Mouse (Mus musculus) liver, embryonic 15.5 days (tissue): ENCODE data around the gene Cxcl10. TPM values are rescaled to one million over a fixed set of nuclear protein-coding genes. Genes with fewer than 3 reads are reported as not detected.

Experiments
- ATAC-seq: fragments of 200-750 bp; cut with Nextera tagmentation; 2 replicates; pipeline ENCODE4 v1.8.0; 2017; ENCODE audit warnings: moderate number of reproducible peaks, mild to moderate bottlenecking, moderate library complexity; ENCODE audit not compliant: insufficient read depth
- H3K27ac ChIP-seq: fragments of 300-500 bp; sonication (generic); replicated peaks from 2 replicates; pipeline ENCODE4 v1.5.1; 2015; ENCODE audit warnings: mild to moderate bottlenecking, inconsistent platforms
- H3K27me3 ChIP-seq: fragments of 300-500 bp; sonication (generic); 2 replicates; pipeline ENCODE4 v1.6.1; 2015; ENCODE audit warnings: mild to moderate bottlenecking, inconsistent platforms
- H3K36me3 ChIP-seq: fragments of 300-500 bp; sonication (generic); replicated peaks from 2 replicates; pipeline ENCODE4 v1.6.1; 2015; ENCODE audit warnings: moderate library complexity, mild to moderate bottlenecking, inconsistent platforms
- H3K4me1 ChIP-seq: fragments of 300-500 bp; sonication (generic); replicated peaks from 2 replicates; pipeline ENCODE4 v1.6.1; 2015; ENCODE audit warnings: inconsistent platforms
- H3K4me2 ChIP-seq: fragments of 300-500 bp; sonication (generic); 2 replicates; pipeline ENCODE4 v1.6.1; 2015; ENCODE audit warnings: moderate library complexity, mild to moderate bottlenecking, inconsistent platforms
- H3K4me3 ChIP-seq: fragments of 300-500 bp; sonication (generic); replicated peaks from 2 replicates; pipeline ENCODE4 v1.5.1; 2015; ENCODE audit warnings: mild to moderate bottlenecking, inconsistent platforms
- H3K9ac ChIP-seq: fragments of 300-500 bp; sonication (generic); 2 replicates; pipeline ENCODE4 v1.6.1; 2015; ENCODE audit warnings: moderate library complexity, mild to moderate bottlenecking, inconsistent platforms
- H3K9me3 ChIP-seq: fragments of 300-500 bp; sonication (generic); replicated peaks from 2 replicates; pipeline ENCODE4 v1.6.1; 2016; ENCODE audit warnings: inconsistent platforms
- WGBS: fragments of 180-500 bp; shearing (Covaris S2); methylation state at CpG from one replicate; pipeline ENCODE4 v1.1.7; 2015; ENCODE audit warnings: mixed read lengths; ENCODE audit not compliant: insufficient replicate concordance; 5-methylcytosine and 5-hydroxymethylcytosine counted together
- polyA plus RNA-seq: library from polyadenylated mRNA; unstranded; fragments of >200 nt; fragmentation: Nextera tagmentation; extraction: Ambion mirVana; gene quantifications from 2 replicates; pipeline ENCODE4 v1.2.1, GENCODE M21; 2015

Gene Cxcl10
- polyA plus RNA-seq, 1 experiment from 2014 or later = 5.3 TPM

DNA sequence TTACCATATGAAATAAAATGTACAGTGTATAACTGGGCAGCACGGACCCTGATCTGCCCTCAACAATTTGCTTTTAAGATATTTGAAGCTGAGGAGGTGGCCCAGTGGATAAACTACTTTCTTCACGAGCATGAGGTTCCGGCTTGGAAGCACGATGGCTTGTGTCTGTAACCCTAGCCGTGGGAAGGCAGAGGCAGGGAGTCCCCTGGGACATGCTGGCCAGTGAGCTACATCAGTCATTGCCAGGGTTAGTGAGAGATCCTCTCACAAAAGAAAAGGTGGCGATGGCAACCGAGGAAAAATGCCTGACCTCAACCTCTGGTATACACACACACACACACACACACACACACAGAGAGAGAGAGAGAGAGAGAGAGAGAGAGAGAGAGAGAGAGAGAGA lies 35.1 kb upstream of the Cxcl10 start:
- WGBS = 65% methylated on average over 7 of the region's 7 CpGs

DNA sequence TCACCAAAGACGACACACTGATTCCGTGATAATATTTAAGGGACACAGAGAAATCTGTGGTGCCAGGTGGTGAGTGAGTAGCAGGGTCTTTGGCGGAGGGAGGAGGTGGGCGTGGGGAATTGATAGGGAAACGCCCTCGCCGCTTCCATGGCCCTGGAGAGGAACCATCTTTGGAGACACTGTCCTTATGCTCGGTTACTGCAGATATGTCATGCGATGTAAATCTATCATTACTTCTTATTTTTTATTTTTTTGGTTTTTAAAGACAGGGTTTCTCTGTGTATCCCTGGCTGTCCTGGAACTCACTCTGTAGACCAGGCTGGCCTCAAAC lies 33.6 kb upstream of the Cxcl10 start:
- WGBS = 60% methylated on average over 9 of the region's 9 CpGs
- Histone ChIP-seq H3K4me2 (no peak overlapping the region), H3K4me1 (peaks cover 3% of the 10 kb centered on the region; the same call in 1 of the 2 replicates), H3K9ac (no peak overlapping the region), H3K27me3 (peaks cover 5% of the 10 kb centered on the region; the same call in 1 of the 2 replicates), H3K4me3 (no peak overlapping the region), H3K9me3 (no peaks in the 10 kb centered on the region), H3K27ac (no peak overlapping the region), H3K36me3 (no peaks in the 10 kb centered on the region)
- no peak for ATAC-seq

More for the DNA sequence above, 35.1 kb upstream of the Cxcl10 start:
- Histone ChIP-seq H3K9me3 (no peaks in the 10 kb centered on the region), H3K36me3 (no peaks in the 10 kb centered on the region), H3K4me2 (no peak overlapping the region), H3K27ac (no peak overlapping the region), H3K4me1 (peaks cover 3% of the 10 kb centered on the region; the same call in 1 of the 2 replicates), H3K9ac (no peak overlapping the region), H3K4me3 (no peak overlapping the region), H3K27me3 (peaks cover 13% of the 10 kb centered on the region)
- ATAC-seq = no peak

GRCm38 (mm10) chr5:92381550-92382348 lies 33.1 kb upstream of the Cxcl10 start:
- Histone ChIP-seq H3K27ac (no peak overlapping the region), H3K4me2 (no peak overlapping the region), H3K27me3 (peaks cover 2% of the 10 kb centered on the region; the same call in 1 of the 2 replicates), H3K4me1 (peaks cover 7% of the 10 kb centered on the region), H3K4me3 (no peak overlapping the region), H3K9ac (no peak overlapping the region), H3K9me3 (no peaks in the 10 kb centered on the region), H3K36me3 (no peaks in the 10 kb centered on the region)
- 29% methylated on average over 12 of the region's 12 CpGs for WGBS
- no peak for ATAC-seq

GRCm38 (mm10) chr5:92376795-92377405 lies 28.2 kb upstream of the Cxcl10 start:
- no peak for ATAC-seq
- no peaks in the 10 kb centered on the region for H3K9me3 ChIP-seq
- H3K4me3 ChIP-seq = no peak overlapping the region
- no peak overlapping the region for H3K4me2 ChIP-seq
- no peaks in the 10 kb centered on the region for H3K36me3 ChIP-seq
- peaks cover 30% of the 10 kb centered on the region for H3K4me1 ChIP-seq
- no peaks in the 10 kb centered on the region for H3K27me3 ChIP-seq
- 51% methylated on average over 13 of the region's 13 CpGs for WGBS
- H3K27ac ChIP-seq = no peak overlapping the region
- H3K9ac ChIP-seq = no peak overlapping the region

- Histone ChIP-seq H3K4me1 (peaks cover 31% of the 10 kb centered on the region), H3K36me3 (no peaks in the 10 kb centered on the region), H3K4me2 (peak overlapping the region; percentile 23), H3K27me3 (no peaks in the 10 kb centered on the region), H3K9me3 (no peaks in the 10 kb centered on the region), H3K27ac (peak overlapping the region; percentile 68), H3K9ac (no peak overlapping the region), H3K4me3 (peak overlapping the region; percentile 3; the same call in 1 of the 2 replicates)
- 22% methylated on average over 17 of the region's 17 CpGs for WGBS
- ATAC-seq = peak; percentile 37
Measured at GRCm38 (mm10) chr5:92375368-92375767, 26.7 kb upstream of the Cxcl10 start.

DNA sequence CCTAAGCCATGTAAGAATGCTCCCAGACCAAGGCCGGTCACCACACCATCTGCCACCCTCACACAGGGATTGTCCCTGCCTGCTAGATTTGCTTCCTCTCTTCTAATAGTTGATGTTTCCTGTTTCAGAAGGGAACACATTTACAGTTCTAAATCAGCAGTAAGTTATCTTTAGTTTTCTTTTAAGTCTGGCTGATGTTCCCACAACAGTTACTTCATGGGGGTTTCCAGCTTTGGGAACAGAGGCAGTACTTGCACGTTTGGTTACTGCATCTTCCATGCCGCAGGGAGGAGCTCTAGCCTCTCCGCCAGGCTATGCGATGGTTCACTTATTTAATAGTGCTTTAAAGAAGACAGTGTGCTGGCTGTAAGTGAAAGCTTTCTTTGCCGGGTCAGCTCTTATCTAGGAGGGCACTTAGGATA lies 26.0 kb upstream of the Cxcl10 start:
- Histone ChIP-seq H3K27ac (peak overlapping the region; percentile 68), H3K4me2 (peak overlapping the region; percentile 23; the same call in 1 of the 2 replicates), H3K4me1 (peaks cover 33% of the 10 kb centered on the region), H3K27me3 (no peaks in the 10 kb centered on the region), H3K9me3 (no peaks in the 10 kb centered on the region), H3K36me3 (no peaks in the 10 kb centered on the region), H3K9ac (no peak overlapping the region), H3K4me3 (no peak overlapping the region)
- peak; percentile 39 for ATAC-seq
- 24% methylated on average over 6 of the region's 6 CpGs for WGBS

- Histone ChIP-seq H3K4me1 (peaks cover 50% of the 10 kb centered on the region), H3K9me3 (no peaks in the 10 kb centered on the region), H3K27ac (no peak overlapping the region), H3K4me3 (no peak overlapping the region), H3K9ac (no peak overlapping the region), H3K36me3 (no peaks in the 10 kb centered on the region), H3K27me3 (no peaks in the 10 kb centered on the region), H3K4me2 (no peak overlapping the region)
- WGBS = 15% methylated on average over 2 of the region's 2 CpGs
- ATAC-seq = no peak
Measured at GRCm38 (mm10) chr5:92372605-92373004, 23.9 kb upstream of the Cxcl10 start.

DNA sequence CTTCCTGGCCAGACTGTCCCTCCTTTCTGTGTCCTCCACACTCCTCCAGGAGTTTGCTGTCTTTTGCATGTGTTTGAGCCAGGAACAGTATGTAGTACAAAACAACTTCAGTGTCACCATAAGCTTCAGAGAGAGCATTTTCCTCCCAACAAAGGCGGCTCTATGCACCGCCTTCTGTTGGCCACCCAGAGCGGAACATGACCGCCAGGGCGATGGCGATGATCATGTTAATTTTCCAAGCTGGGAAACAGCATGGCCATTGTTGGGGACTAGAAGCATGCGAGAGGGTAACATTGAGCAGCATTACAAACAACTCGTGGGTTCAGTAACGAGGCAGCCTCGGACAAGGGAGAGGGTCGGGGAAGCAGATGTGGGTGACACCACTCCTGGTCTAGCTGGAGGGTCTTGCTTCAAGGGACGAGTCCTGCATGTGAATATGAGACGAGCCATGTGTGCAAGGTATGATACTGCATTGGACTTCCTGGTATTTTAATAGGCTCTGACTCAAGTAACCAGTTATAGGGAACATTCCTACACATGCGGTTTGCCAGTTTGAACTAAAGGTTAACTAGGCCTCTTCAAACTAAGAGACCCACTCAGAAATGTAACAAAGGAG lies 22.8 kb upstream of the Cxcl10 start:
- Histone ChIP-seq H3K27ac (no peak overlapping the region), H3K27me3 (no peaks in the 10 kb centered on the region), H3K9ac (no peak overlapping the region), H3K36me3 (no peaks in the 10 kb centered on the region), H3K9me3 (no peaks in the 10 kb centered on the region), H3K4me1 (peaks cover 48% of the 10 kb centered on the region), H3K4me3 (no peak overlapping the region), H3K4me2 (no peak overlapping the region)
- 70% methylated on average over 14 of the region's 14 CpGs for WGBS
- no peak for ATAC-seq

DNA sequence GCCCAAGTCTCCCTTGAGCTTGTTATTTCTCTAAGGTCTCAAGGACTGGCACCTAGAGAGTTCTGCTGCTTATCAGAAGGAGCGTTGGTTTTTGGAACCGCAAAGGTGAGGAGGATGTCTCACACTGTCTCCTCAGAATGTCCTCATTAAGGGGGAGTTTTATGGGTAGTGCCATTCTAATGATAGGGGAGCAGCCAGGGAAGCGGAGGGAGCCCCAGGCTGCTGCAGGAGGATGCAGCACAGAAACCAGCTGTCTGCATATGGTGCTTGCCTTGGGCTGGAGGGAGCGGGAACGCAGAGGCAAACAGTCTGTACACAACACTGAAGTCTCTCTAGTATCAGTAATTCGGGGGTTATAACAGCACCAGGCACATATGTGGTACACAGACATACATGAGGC lies 22.2 kb upstream of the Cxcl10 start:
- Histone ChIP-seq H3K27me3 (no peaks in the 10 kb centered on the region), H3K9me3 (no peaks in the 10 kb centered on the region), H3K4me1 (peaks cover 51% of the 10 kb centered on the region), H3K4me3 (no peak overlapping the region), H3K4me2 (no peak overlapping the region), H3K27ac (no peak overlapping the region), H3K36me3 (no peaks in the 10 kb centered on the region), H3K9ac (no peak overlapping the region)
- 63% methylated on average over 6 of the region's 6 CpGs for WGBS
- no peak for ATAC-seq

- Histone ChIP-seq H3K4me3 (no peak overlapping the region), H3K27ac (no peak overlapping the region), H3K9ac (no peak overlapping the region), H3K27me3 (no peaks in the 10 kb centered on the region), H3K4me1 (peaks cover 46% of the 10 kb centered on the region), H3K4me2 (no peak overlapping the region), H3K9me3 (no peaks in the 10 kb centered on the region), H3K36me3 (no peaks in the 10 kb centered on the region)
- 43% methylated on average over 6 of the region's 6 CpGs for WGBS
- ATAC-seq = no peak
Measured at GRCm38 (mm10) chr5:92370392-92370791, 21.7 kb upstream of the Cxcl10 start.
